Mouse (Mus musculus) kidney, adult 2 months (tissue): Measurements from ENCODE around the gene Rpgrip1l. TPM values are rescaled to one million over a fixed set of nuclear protein-coding genes. Genes with fewer than 3 reads are reported as not detected.

Source experiments
- DNase-seq: peaks from one replicate; pipeline ENCODE4 v3.0.0; 2021
- H3K27ac ChIP-seq: fragments of 200-500 bp; 2 replicates; pipeline ENCODE4 v1.5.1; 2012; ENCODE audit warnings: low read depth, low read length, control low read depth, inconsistent platforms; ENCODE audit not compliant: insufficient read depth
- H3K27me3 ChIP-seq: fragments of 200-500 bp; replicated peaks from 2 replicates; pipeline ENCODE4 v1.6.1; 2012; ENCODE audit warnings: mild to moderate bottlenecking, moderate library complexity, low read length, inconsistent platforms; ENCODE audit not compliant: control insufficient read depth, insufficient read depth
- H3K36me3 ChIP-seq: fragments of 200-500 bp; 2 replicates; pipeline ENCODE4 v1.6.1; 2012; ENCODE audit warnings: mild to moderate bottlenecking, moderate library complexity, low read length, inconsistent platforms; ENCODE audit not compliant: control insufficient read depth, insufficient read depth
- H3K4me1 ChIP-seq: fragments of 200-500 bp; 2 replicates; pipeline ENCODE4 v1.6.1; 2011; ENCODE audit warnings: low read length; ENCODE audit not compliant: control insufficient read depth, insufficient read depth
- H3K4me3 ChIP-seq: fragments of 200-500 bp; 2 replicates; pipeline ENCODE4 v1.5.1; 2011; ENCODE audit warnings: mild to moderate bottlenecking, low read depth, low read length, control low read depth; ENCODE audit not compliant: insufficient read depth
- CTCF ChIP-seq: fragments of 200-500 bp; conservative IDR thresholded peaks from 2 replicates; pipeline ENCODE4 v1.5.1; 2011; ENCODE audit warnings: low read depth, mild to moderate bottlenecking, control low read depth, low read length, moderate library complexity, mixed read lengths; ENCODE audit not compliant: insufficient read depth, insufficient read length
- POLR2A ChIP-seq: fragments of 200-500 bp; IDR thresholded peaks from one replicate; pipeline ENCODE4 v1.6.1; 2011; ENCODE audit warnings: low read depth, low read length, control low read depth
- WGBS: fragments of 180-500 bp; shearing (Covaris S2); methylation state at CpG from one replicate; pipeline ENCODE4 v1.1.7; 2018; 5-methylcytosine and 5-hydroxymethylcytosine counted together
- polyA plus RNA-seq: library from polyadenylated mRNA; depleted of rRNA; stranded (reverse); fragments of >200 nt; gene quantifications from 2 replicates; pipeline ENCODE4 v1.2.3, GENCODE M21; 2012

The Rpgrip1l gene
- polyA plus RNA-seq, 1 experiment = 1.6 TPM

- no peak overlapping the region for H3K4me3 ChIP-seq
- 84% methylated on average over 5 of the region's 5 CpGs for WGBS
These were observed 120.1 kb downstream of the Rpgrip1l start for GRCm38 (mm10) chr8:91192941-91193340.

GRCm38 (mm10) chr8:91190816-91191340 is 122.2 kb downstream of the Rpgrip1l start:
- Histone ChIP-seq H3K27me3 (0 out of 2 replicates have a peak, but pooled peaks cover 2% of the 10 kb centered on the region), H3K4me3 (no peak overlapping the region), H3K27ac (no peak overlapping the region), H3K36me3 (no peaks in the 10 kb centered on the region), H3K4me1 (no peaks in the 10 kb centered on the region)
- TF ChIP-seq CTCF = peak; percentile 87
- TF ChIP-seq POLR2A = no peak
- DNase-seq = peak; percentile 37
- WGBS = 4% methylated on average over 17 of the region's 17 CpGs

More at GRCm38 (mm10) chr8:91192941-91193340, 120.1 kb downstream of the Rpgrip1l start:
- DNase-seq = no peak
- H3K27me3 ChIP-seq = no peaks in the 10 kb centered on the region
- H3K4me1 ChIP-seq = no peaks in the 10 kb centered on the region
- TF ChIP-seq CTCF = no peak
- no peak for TF ChIP-seq POLR2A
- no peaks in the 10 kb centered on the region for H3K36me3 ChIP-seq
- no peak overlapping the region for H3K27ac ChIP-seq

- Histone ChIP-seq H3K36me3 (no peaks in the 10 kb centered on the region), H3K4me1 (no peaks in the 10 kb centered on the region), H3K27me3 (0 out of 2 replicates have a peak, but pooled peaks cover 2% of the 10 kb centered on the region), H3K27ac (no peak overlapping the region), H3K4me3 (no peak overlapping the region)
- TF ChIP-seq CTCF (no peak), POLR2A (no peak)
- DNase-seq = no peak
- WGBS = 36% methylated on average over 10 of the region's 11 CpGs
These were observed 124.9 kb downstream of the Rpgrip1l start for GRCm38 (mm10) chr8:91188152-91188551.

DNA sequence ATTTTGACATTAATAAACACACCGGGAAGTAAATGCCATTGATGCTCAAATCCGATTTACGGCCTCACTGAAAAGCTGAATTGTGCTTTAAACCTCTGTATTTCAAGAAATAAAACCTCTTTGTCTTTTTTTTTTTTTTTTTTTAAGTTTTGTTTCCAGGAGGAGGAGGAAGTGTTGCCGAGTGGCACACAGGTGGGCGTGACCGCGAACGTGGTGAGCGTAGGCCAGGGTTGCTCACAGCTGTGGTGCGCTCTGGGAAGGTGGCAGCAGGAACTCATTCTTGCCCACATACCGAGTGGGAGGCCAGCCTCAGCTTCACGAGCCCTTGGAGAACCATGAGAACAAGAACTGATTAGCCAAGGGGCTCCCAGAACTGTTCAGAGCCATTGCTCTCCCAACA is 126.7 kb downstream of the Rpgrip1l start:
- no peaks in the 10 kb centered on the region for H3K4me1 ChIP-seq
- no peak for DNase-seq
- H3K36me3 ChIP-seq = no peaks in the 10 kb centered on the region
- H3K4me3 ChIP-seq = no peak overlapping the region
- no peak overlapping the region for H3K27ac ChIP-seq
- 0 out of 2 replicates have a peak, but pooled peaks cover 2% of the 10 kb centered on the region for H3K27me3 ChIP-seq
- 73% methylated on average over 12 of the region's 12 CpGs for WGBS
- no peak for TF ChIP-seq POLR2A
- TF ChIP-seq CTCF = no peak

DNA sequence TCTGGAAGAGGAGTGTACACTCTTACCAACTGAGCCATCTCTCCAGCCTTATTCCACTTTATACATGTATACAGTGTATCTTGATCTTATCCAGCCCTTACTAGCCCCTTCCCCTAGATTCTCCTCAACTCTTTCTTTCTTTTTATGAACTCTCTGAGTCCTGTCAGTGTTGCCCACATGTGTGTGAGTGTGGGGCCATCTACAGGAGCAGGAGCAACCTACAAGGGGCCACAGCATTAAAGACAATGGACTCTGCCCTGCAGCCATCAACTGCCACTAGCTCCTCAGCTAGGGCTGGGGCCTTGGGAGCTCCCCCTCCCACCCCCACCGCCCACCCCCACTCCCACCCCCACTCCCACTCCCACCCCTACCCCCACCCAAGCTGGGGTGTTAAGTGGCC is 135.4 kb downstream of the Rpgrip1l start:
- Histone ChIP-seq H3K36me3 (no peaks in the 10 kb centered on the region), H3K27me3 (no peaks in the 10 kb centered on the region), H3K4me1 (no peaks in the 10 kb centered on the region), H3K27ac (no peak overlapping the region), H3K4me3 (no peak overlapping the region)
- no peak for DNase-seq
- 63% methylated on average over 1 of the region's 1 CpGs for WGBS
- TF ChIP-seq POLR2A = no peak

DNA sequence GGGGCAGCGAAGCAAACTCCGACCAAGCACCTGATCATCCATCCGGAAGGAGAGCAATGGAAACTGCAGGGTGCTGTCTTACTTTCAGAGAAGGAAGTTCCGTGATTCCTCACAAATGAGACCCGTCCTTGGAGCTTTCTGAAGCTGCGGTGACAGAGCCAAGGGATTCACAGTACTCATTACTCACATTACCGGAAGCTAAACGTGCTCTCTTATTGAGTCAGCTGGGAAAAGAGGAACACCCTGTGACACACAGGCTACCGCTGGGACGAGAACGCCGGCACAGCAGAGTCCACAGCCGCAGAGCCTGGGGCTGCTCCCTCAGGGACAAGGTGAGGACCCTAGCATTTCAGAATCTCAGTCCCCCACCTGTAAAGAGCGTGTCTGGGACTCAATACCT is 136.9 kb downstream of the Rpgrip1l start:
- WGBS = 78% methylated on average over 14 of the region's 14 CpGs
- no peak for DNase-seq
- Histone ChIP-seq H3K4me3 (no peak overlapping the region), H3K36me3 (no peaks in the 10 kb centered on the region), H3K27me3 (no peaks in the 10 kb centered on the region), H3K4me1 (no peaks in the 10 kb centered on the region), H3K27ac (no peak overlapping the region)
- no peak for TF ChIP-seq CTCF
- TF ChIP-seq POLR2A = no peak

- Histone ChIP-seq H3K36me3 (no peaks in the 10 kb centered on the region), H3K4me3 (no peak overlapping the region), H3K4me1 (no peaks in the 10 kb centered on the region), H3K27me3 (no peaks in the 10 kb centered on the region), H3K27ac (peak overlapping the region; percentile 62; the same call in 1 of the 2 replicates)
- TF ChIP-seq CTCF (no peak), POLR2A (no peak)
- DNase-seq = no peak
- WGBS = 44% methylated on average over 13 of the region's 13 CpGs
These were observed 141.5 kb downstream of the Rpgrip1l start for GRCm38 (mm10) chr8:91171605-91172004.
